Mouse (Mus musculus) limb, embryonic 14.5 days (tissue): ENCODE measurements around the gene Pllp. TPM values are rescaled to one million over a fixed set of nuclear protein-coding genes. Genes with fewer than 3 reads are reported as not detected.

Experiments
- ATAC-seq: fragments of 200-750 bp; cut with Nextera tagmentation; 2 replicates; pipeline ENCODE4 v1.8.0; 2017; ENCODE audit warnings: low read depth, moderate number of reproducible peaks, moderate TSS enrichment; ENCODE audit not compliant: low FRiP score
- DNase-seq: peaks from one replicate; pipeline ENCODE4 v3.0.0-alpha.2; 2015; ENCODE audit warnings: low spot score
- H3K27ac ChIP-seq: fragments of 300-500 bp; sonication (generic); replicated peaks from 2 replicates; pipeline ENCODE4 v1.5.1; 2014; ENCODE audit warnings: low read depth, mild to moderate bottlenecking, low read length, moderate library complexity, mixed read lengths
- H3K27me3 ChIP-seq: fragments of 300-500 bp; sonication (generic); 2 replicates; pipeline ENCODE4 v1.6.1; 2014; ENCODE audit warnings: low read length, mixed read lengths; ENCODE audit not compliant: control insufficient read depth, insufficient read depth
- H3K36me3 ChIP-seq: fragments of 300-500 bp; sonication (generic); 2 replicates; pipeline ENCODE4 v1.6.1; 2014; ENCODE audit warnings: mild to moderate bottlenecking, low read length, moderate library complexity, mixed read lengths; ENCODE audit not compliant: control insufficient read depth, insufficient read depth
- H3K4me1 ChIP-seq: fragments of 300-500 bp; sonication (generic); 2 replicates; pipeline ENCODE4 v1.6.1; 2014; ENCODE audit warnings: antibody characterized with exemption, low read length, mixed read lengths; ENCODE audit not compliant: control insufficient read depth, insufficient read depth
- H3K4me2 ChIP-seq: fragments of 300-500 bp; sonication (generic); replicated peaks from 2 replicates; pipeline ENCODE4 v1.6.1; 2014; ENCODE audit warnings: low read depth, mild to moderate bottlenecking, low read length, moderate library complexity; ENCODE audit not compliant: severe bottlenecking
- H3K4me3 ChIP-seq: fragments of 300-500 bp; sonication (generic); replicated peaks from 2 replicates; pipeline ENCODE4 v1.5.1; 2014; ENCODE audit warnings: low read length
- H3K9ac ChIP-seq: fragments of 300-500 bp; sonication (generic); 2 replicates; pipeline ENCODE4 v1.6.1; 2014; ENCODE audit warnings: mild to moderate bottlenecking, low read depth, low read length, moderate library complexity; ENCODE audit not compliant: severe bottlenecking
- H3K9me3 ChIP-seq: fragments of 300-500 bp; sonication (generic); 2 replicates; pipeline ENCODE4 v1.6.1; 2016; ENCODE audit warnings: low read length; ENCODE audit not compliant: control insufficient read depth
- POLR2A ChIP-seq: fragments of 200-500 bp; IDR thresholded peaks from 2 replicates; pipeline ENCODE4 v1.8.0; 2012; ENCODE audit warnings: inconsistent platforms, mild to moderate bottlenecking, moderate library complexity, borderline replicate concordance; ENCODE audit not compliant: insufficient read depth, insufficient read length; ENCODE audit errors: extremely low read depth
- WGBS: fragments of 180-500 bp; shearing (Covaris S2); extraction: QIAGEN DNeasy Blood & Tissue Kit; methylation state at CpG from one replicate; pipeline ENCODE4 v1.1.7; 2014; 5-methylcytosine and 5-hydroxymethylcytosine counted together
- polyA plus RNA-seq, 2 experiments: library from polyadenylated mRNA; depleted of rRNA in 1 of 2; stranded (reverse) in 1 of 2; unstranded in 1 of 2; fragments of >200 nt; fragmentation: Nextera tagmentation in 1 of 2; extraction: Ambion mirVana in 1 of 2; gene quantifications; 2 replicates each; pipeline versions ENCODE4 v1.2.1 to v1.2.3; 2012 to 2014

The Pllp gene
- polyA plus RNA-seq, 2 experiments = 1.6 to 3.6 TPM

- H3K4me2 ChIP-seq = no peak overlapping the region
- 37% methylated on average over 4 of the region's 4 CpGs for WGBS
- no peak overlapping the region for H3K9ac ChIP-seq
- no peak overlapping the region for H3K4me3 ChIP-seq
- no peaks in the 10 kb centered on the region for H3K36me3 ChIP-seq
- no peaks in the 10 kb centered on the region for H3K27me3 ChIP-seq
- no peaks in the 10 kb centered on the region for H3K9me3 ChIP-seq
- no peaks in the 10 kb centered on the region for H3K4me1 ChIP-seq
- H3K27ac ChIP-seq = no peak overlapping the region
- no peak for TF ChIP-seq POLR2A
- ATAC-seq (no peak), DNase-seq (no peak)
Observed at GRCm38 (mm10) chr8:94729301-94729700, 33.2 kb upstream of the Pllp start.

- Histone ChIP-seq H3K9me3 (no peaks in the 10 kb centered on the region), H3K4me2 (no peak overlapping the region), H3K27me3 (no peaks in the 10 kb centered on the region), H3K9ac (no peak overlapping the region), H3K4me3 (no peak overlapping the region), H3K4me1 (no peaks in the 10 kb centered on the region), H3K27ac (no peak overlapping the region), H3K36me3 (no peaks in the 10 kb centered on the region)
- WGBS = 82% methylated on average over 5 of the region's 5 CpGs
- DNase-seq (no peak), ATAC-seq (no peak)
- TF ChIP-seq POLR2A = no peak
Observed at GRCm38 (mm10) chr8:94725998-94726397, 29.9 kb upstream of the Pllp start.

GRCm38 (mm10) chr8:94716841-94717240 is 20.8 kb upstream of the Pllp start:
- Histone ChIP-seq H3K4me3 (no peak overlapping the region), H3K9ac (no peak overlapping the region), H3K9me3 (no peaks in the 10 kb centered on the region), H3K27me3 (no peaks in the 10 kb centered on the region), H3K4me2 (no peak overlapping the region), H3K4me1 (no peaks in the 10 kb centered on the region), H3K36me3 (no peaks in the 10 kb centered on the region), H3K27ac (no peak overlapping the region)
- DNase-seq = no peak
- TF ChIP-seq POLR2A = no peak
- WGBS = 82% methylated on average over 1 of the region's 1 CpGs
- no peak for ATAC-seq

- H3K27me3 ChIP-seq = no peaks in the 10 kb centered on the region
- no peaks in the 10 kb centered on the region for H3K36me3 ChIP-seq
- DNase-seq = no peak
- no peak for TF ChIP-seq POLR2A
- no peak for ATAC-seq
- WGBS = 78% methylated on average over 3 of the region's 3 CpGs
- no peak overlapping the region for H3K4me3 ChIP-seq
- no peak overlapping the region for H3K9ac ChIP-seq
- H3K27ac ChIP-seq = no peak overlapping the region
- no peaks in the 10 kb centered on the region for H3K4me1 ChIP-seq
- no peak overlapping the region for H3K4me2 ChIP-seq
- H3K9me3 ChIP-seq = no peaks in the 10 kb centered on the region
Observed at GRCm38 (mm10) chr8:94715871-94716270, 19.8 kb upstream of the Pllp start.

- H3K36me3 ChIP-seq = no peaks in the 10 kb centered on the region
- DNase-seq (no peak), ATAC-seq (no peak)
- peaks cover 6% of the 10 kb centered on the region; the same call in 1 of the 2 replicates for H3K4me1 ChIP-seq
- no peak overlapping the region for H3K9ac ChIP-seq
- H3K4me3 ChIP-seq = no peak overlapping the region
- 62% methylated on average over 5 of the region's 5 CpGs for WGBS
- H3K9me3 ChIP-seq = no peaks in the 10 kb centered on the region
- TF ChIP-seq POLR2A = no peak
- no peak overlapping the region for H3K4me2 ChIP-seq
- H3K27ac ChIP-seq = no peak overlapping the region
- H3K27me3 ChIP-seq = no peaks in the 10 kb centered on the region
Observed at GRCm38 (mm10) chr8:94714556-94714955, 18.5 kb upstream of the Pllp start.
